Mouse (Mus musculus): ENCODE data around the gene Osbpl2. TPM values are rescaled to one million over a fixed set of nuclear protein-coding genes. Genes with fewer than 3 reads are reported as not detected.

The Osbpl2 gene
- polyA plus RNA-seq, 1 experiment from 2014 or later, result 35.0 TPM

- Histone ChIP-seq H3K4me1 (ENCODE audit: control insufficient read depth, insufficient read depth, low read length) (0 out of 2 replicates have a peak, but pooled peaks cover under 1% of the 10 kb centered on the region), H3K4me2 (ENCODE audit: low read depth, low read length) (no peak overlapping the region), H3K27me3 (ENCODE audit: control insufficient read depth, insufficient read depth, low read length) (no peaks in the 10 kb centered on the region), H3K4me3 (ENCODE audit: low read length) (no peak overlapping the region), H3K9ac (ENCODE audit: low read length) (no peak overlapping the region), H3K9me3 (replicated peaks; ENCODE audit: control insufficient read depth, low read length) (no peaks in the 10 kb centered on the region), H3K36me3 (ENCODE audit: control insufficient read depth, insufficient read depth) (peaks cover 8% of the 10 kb centered on the region), H3K27ac (ENCODE audit: low read length) (no peak overlapping the region)
- 72% methylated on average over 4 of the region's 4 CpGs for WGBS
- no peak for ATAC-seq (replicated peaks; ENCODE audit: extremely low read depth, insufficient read depth, low FRiP score)
Observed at GRCm38 (mm10) chr2:180133231-180133630, 14.1 kb downstream of the Osbpl2 start.

GRCm38 (mm10) chr2:180133911-180134310 lies 14.8 kb downstream of the Osbpl2 start:
- Histone ChIP-seq H3K4me3 (ENCODE audit: low read length) (no peak overlapping the region), H3K4me2 (ENCODE audit: low read depth, low read length) (no peak overlapping the region), H3K27ac (ENCODE audit: low read length) (no peak overlapping the region), H3K9ac (ENCODE audit: low read length) (no peak overlapping the region), H3K9me3 (replicated peaks; ENCODE audit: control insufficient read depth, low read length) (no peaks in the 10 kb centered on the region), H3K36me3 (ENCODE audit: control insufficient read depth, insufficient read depth) (peaks cover 13% of the 10 kb centered on the region), H3K4me1 (ENCODE audit: control insufficient read depth, insufficient read depth, low read length) (no peaks in the 10 kb centered on the region), H3K27me3 (ENCODE audit: control insufficient read depth, insufficient read depth, low read length) (no peaks in the 10 kb centered on the region)
- ATAC-seq (replicated peaks; ENCODE audit: extremely low read depth, insufficient read depth, low FRiP score), result no peak
- 66% methylated on average over 3 of the region's 3 CpGs for WGBS

GRCm38 (mm10) chr2:180135414-180135813 lies 16.3 kb downstream of the Osbpl2 start:
- no peak overlapping the region for H3K4me2 ChIP-seq (ENCODE audit: low read depth, low read length)
- peaks cover 13% of the 10 kb centered on the region for H3K36me3 ChIP-seq (ENCODE audit: control insufficient read depth, insufficient read depth)
- ATAC-seq (replicated peaks; ENCODE audit: extremely low read depth, insufficient read depth, low FRiP score), result no peak
- H3K27ac ChIP-seq (ENCODE audit: low read length), result no peak overlapping the region
- H3K4me1 ChIP-seq (ENCODE audit: control insufficient read depth, insufficient read depth, low read length), result no peaks in the 10 kb centered on the region
- no peaks in the 10 kb centered on the region for H3K9me3 ChIP-seq (replicated peaks; ENCODE audit: control insufficient read depth, low read length)
- WGBS, result 58% methylated on average over 5 of the region's 5 CpGs
- H3K4me3 ChIP-seq (ENCODE audit: low read length), result no peak overlapping the region
- no peaks in the 10 kb centered on the region for H3K27me3 ChIP-seq (ENCODE audit: control insufficient read depth, insufficient read depth, low read length)
- H3K9ac ChIP-seq (ENCODE audit: low read length), result no peak overlapping the region

- WGBS, result 81% methylated on average over 2 of the region's 2 CpGs
- H3K36me3 ChIP-seq (ENCODE audit: control insufficient read depth, insufficient read depth), result peaks cover 43% of the 10 kb centered on the region
Observed at GRCm38 (mm10) chr2:180146091-180146490, 27.0 kb downstream of the Osbpl2 start.

GRCm38 (mm10) chr2:180147379-180147778 lies 28.3 kb downstream of the Osbpl2 start:
- Histone ChIP-seq H3K27ac (ENCODE audit: low read length) (peak overlapping the region; percentile 62), H3K9ac (ENCODE audit: low read length) (no peak overlapping the region), H3K27me3 (ENCODE audit: control insufficient read depth, insufficient read depth, low read length) (no peaks in the 10 kb centered on the region), H3K4me1 (ENCODE audit: control insufficient read depth, insufficient read depth, low read length) (peaks cover 8% of the 10 kb centered on the region), H3K36me3 (ENCODE audit: control insufficient read depth, insufficient read depth) (peaks cover 45% of the 10 kb centered on the region), H3K4me2 (ENCODE audit: low read depth, low read length) (peak overlapping the region; percentile 24; the same call in 1 of the 2 replicates), H3K9me3 (replicated peaks; ENCODE audit: control insufficient read depth, low read length) (no peaks in the 10 kb centered on the region), H3K4me3 (ENCODE audit: low read length) (no peak overlapping the region)
- 44% methylated on average over 6 of the region's 6 CpGs for WGBS
- 0 out of 2 replicates have a peak, but pooled peaks have one; percentile 67 for ATAC-seq (replicated peaks; ENCODE audit: extremely low read depth, insufficient read depth, low FRiP score)

More at GRCm38 (mm10) chr2:180146091-180146490, 27.0 kb downstream of the Osbpl2 start:
- Histone ChIP-seq H3K9me3 (replicated peaks; ENCODE audit: control insufficient read depth, low read length) (no peaks in the 10 kb centered on the region), H3K4me2 (ENCODE audit: low read depth, low read length) (no peak overlapping the region), H3K27me3 (ENCODE audit: control insufficient read depth, insufficient read depth, low read length) (no peaks in the 10 kb centered on the region), H3K27ac (ENCODE audit: low read length) (no peak overlapping the region), H3K4me1 (ENCODE audit: control insufficient read depth, insufficient read depth, low read length) (peaks cover 8% of the 10 kb centered on the region), H3K9ac (ENCODE audit: low read length) (no peak overlapping the region), H3K4me3 (ENCODE audit: low read length) (no peak overlapping the region)
- no peak for ATAC-seq (replicated peaks; ENCODE audit: extremely low read depth, insufficient read depth, low FRiP score)

GRCm38 (mm10) chr2:180148551-180148950 lies 29.4 kb downstream of the Osbpl2 start:
- H3K9ac ChIP-seq (ENCODE audit: low read length), result no peak overlapping the region
- no peaks in the 10 kb centered on the region for H3K9me3 ChIP-seq (replicated peaks; ENCODE audit: control insufficient read depth, low read length)
- H3K4me3 ChIP-seq (ENCODE audit: low read length), result no peak overlapping the region
- ATAC-seq (replicated peaks; ENCODE audit: extremely low read depth, insufficient read depth, low FRiP score), result no peak
- 76% methylated on average over 9 of the region's 9 CpGs for WGBS
- H3K4me2 ChIP-seq (ENCODE audit: low read depth, low read length), result no peak overlapping the region
- no peak overlapping the region for H3K27ac ChIP-seq (ENCODE audit: low read length)
- peaks cover 8% of the 10 kb centered on the region for H3K4me1 ChIP-seq (ENCODE audit: control insufficient read depth, insufficient read depth, low read length)
- H3K36me3 ChIP-seq (ENCODE audit: control insufficient read depth, insufficient read depth), result peaks cover 48% of the 10 kb centered on the region
- H3K27me3 ChIP-seq (ENCODE audit: control insufficient read depth, insufficient read depth, low read length), result no peaks in the 10 kb centered on the region

- Histone ChIP-seq H3K9ac (ENCODE audit: low read length) (no peak overlapping the region), H3K4me3 (ENCODE audit: low read length) (no peak overlapping the region), H3K4me1 (ENCODE audit: control insufficient read depth, insufficient read depth, low read length) (no peaks in the 10 kb centered on the region), H3K27me3 (ENCODE audit: control insufficient read depth, insufficient read depth, low read length) (no peaks in the 10 kb centered on the region), H3K9me3 (replicated peaks; ENCODE audit: control insufficient read depth, low read length) (no peaks in the 10 kb centered on the region), H3K36me3 (ENCODE audit: control insufficient read depth, insufficient read depth) (peaks cover 55% of the 10 kb centered on the region), H3K4me2 (ENCODE audit: low read depth, low read length) (no peak overlapping the region), H3K27ac (ENCODE audit: low read length) (no peak overlapping the region)
- no peak for ATAC-seq (replicated peaks; ENCODE audit: extremely low read depth, insufficient read depth, low FRiP score)
- WGBS, result 78% methylated on average over 3 of the region's 3 CpGs
Observed at GRCm38 (mm10) chr2:180154796-180155195, 35.7 kb downstream of the Osbpl2 start.

GRCm38 (mm10) chr2:180158627-180159026 lies 39.5 kb downstream of the Osbpl2 start:
- peaks cover 44% of the 10 kb centered on the region for H3K36me3 ChIP-seq (ENCODE audit: control insufficient read depth, insufficient read depth)
- no peak overlapping the region for H3K27ac ChIP-seq (ENCODE audit: low read length)
- no peaks in the 10 kb centered on the region for H3K4me1 ChIP-seq (ENCODE audit: control insufficient read depth, insufficient read depth, low read length)
- no peaks in the 10 kb centered on the region for H3K9me3 ChIP-seq (replicated peaks; ENCODE audit: control insufficient read depth, low read length)
- H3K4me3 ChIP-seq (ENCODE audit: low read length), result no peak overlapping the region
- no peaks in the 10 kb centered on the region for H3K27me3 ChIP-seq (ENCODE audit: control insufficient read depth, insufficient read depth, low read length)
- no peak overlapping the region for H3K9ac ChIP-seq (ENCODE audit: low read length)
- WGBS, result 88% methylated on average over 3 of the region's 3 CpGs
- no peak overlapping the region for H3K4me2 ChIP-seq (ENCODE audit: low read depth, low read length)
- no peak for ATAC-seq (replicated peaks; ENCODE audit: extremely low read depth, insufficient read depth, low FRiP score)

GRCm38 (mm10) chr2:180165855-180166254 lies 46.7 kb downstream of the Osbpl2 start:
- no peak for ATAC-seq (replicated peaks; ENCODE audit: extremely low read depth, insufficient read depth, low FRiP score)
- peaks cover 11% of the 10 kb centered on the region for H3K36me3 ChIP-seq (ENCODE audit: control insufficient read depth, insufficient read depth)
- H3K4me3 ChIP-seq (ENCODE audit: low read length), result no peak overlapping the region
- H3K9me3 ChIP-seq (replicated peaks; ENCODE audit: control insufficient read depth, low read length), result no peaks in the 10 kb centered on the region
- no peaks in the 10 kb centered on the region for H3K4me1 ChIP-seq (ENCODE audit: control insufficient read depth, insufficient read depth, low read length)
- H3K27me3 ChIP-seq (ENCODE audit: control insufficient read depth, insufficient read depth, low read length), result no peaks in the 10 kb centered on the region
- H3K27ac ChIP-seq (ENCODE audit: low read length), result no peak overlapping the region
- no peak overlapping the region for H3K4me2 ChIP-seq (ENCODE audit: low read depth, low read length)
- no peak overlapping the region for H3K9ac ChIP-seq (ENCODE audit: low read length)
- 94% methylated on average over 2 of the region's 2 CpGs for WGBS
